Mouse (Mus musculus): ENCODE data around the gene 4930595D18Rik. TPM values are rescaled to one million over a fixed set of nuclear protein-coding genes. Genes with fewer than 3 reads are reported as not detected.
A peak's percentile ranks its signal among the peaks of the same experiment; 100 is the strongest.

4930595D18Rik gene
- polyA plus RNA-seq, 1 experiment: not detected

DNA sequence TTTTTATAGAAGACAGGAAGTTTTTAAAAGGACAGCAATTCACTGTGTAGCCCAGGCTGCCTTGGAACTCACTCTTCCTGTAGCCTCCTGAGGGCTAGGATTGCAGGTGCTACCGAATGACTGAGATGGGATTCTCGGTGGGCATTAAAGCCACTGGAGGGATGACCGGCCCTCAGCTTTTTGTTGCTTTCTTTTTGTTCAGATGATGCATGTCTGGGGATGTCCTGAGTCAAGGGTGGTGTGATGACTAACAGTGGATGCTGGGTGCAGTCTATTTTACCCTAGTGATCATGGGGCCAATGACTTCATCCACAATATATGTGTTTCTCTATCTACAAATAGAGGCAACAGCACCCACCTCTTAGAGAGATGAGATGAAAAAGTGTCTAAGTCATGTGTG lies 2.7 kb upstream of the 4930595D18Rik start:
- TF ChIP-seq POLR2A (IDR thresholded peaks at IDR 0.05; ENCODE audit: borderline replicate concordance, control insufficient read depth, low read depth, low read length): no peak
- TF ChIP-seq CTCF (IDR thresholded peaks at IDR 0.05; ENCODE audit: control insufficient read depth, insufficient read depth, low read length): no peak
- 92% methylated on average over 3 of the region's 3 CpGs for WGBS
- no peak overlapping the region for H3K27ac ChIP-seq (ENCODE audit: control insufficient read depth, insufficient read depth, low read depth, low read length, poor library complexity)
- peaks cover 4% of the 10 kb centered on the region for H3K4me1 ChIP-seq (ENCODE audit: control insufficient read depth, insufficient read depth, low read length)
- no peak overlapping the region for H3K4me3 ChIP-seq (replicated peaks; ENCODE audit: control insufficient read depth, low read depth, low read length)

DNA sequence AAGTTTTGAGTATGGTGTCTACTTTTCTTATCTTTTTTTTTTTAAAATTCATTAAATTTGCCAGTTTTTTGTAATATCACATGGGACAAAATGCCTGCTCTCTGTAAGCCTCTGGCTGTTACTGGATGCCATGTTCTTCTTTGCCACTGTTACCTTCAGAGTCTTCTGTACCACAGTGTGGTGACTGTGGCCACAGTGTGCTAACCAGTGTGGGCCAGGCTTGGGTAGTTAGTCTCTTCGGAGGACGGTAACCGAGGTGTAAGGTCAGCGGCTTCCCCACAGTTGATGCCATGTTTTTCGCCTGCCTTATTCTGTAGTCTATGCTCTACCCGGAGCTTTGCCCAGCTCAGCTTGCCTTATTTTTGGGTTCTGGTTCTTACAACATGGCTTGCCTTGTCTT lies 1.9 kb downstream of the 4930595D18Rik start:
- 70% methylated on average over 6 of the region's 6 CpGs for WGBS

DNA sequence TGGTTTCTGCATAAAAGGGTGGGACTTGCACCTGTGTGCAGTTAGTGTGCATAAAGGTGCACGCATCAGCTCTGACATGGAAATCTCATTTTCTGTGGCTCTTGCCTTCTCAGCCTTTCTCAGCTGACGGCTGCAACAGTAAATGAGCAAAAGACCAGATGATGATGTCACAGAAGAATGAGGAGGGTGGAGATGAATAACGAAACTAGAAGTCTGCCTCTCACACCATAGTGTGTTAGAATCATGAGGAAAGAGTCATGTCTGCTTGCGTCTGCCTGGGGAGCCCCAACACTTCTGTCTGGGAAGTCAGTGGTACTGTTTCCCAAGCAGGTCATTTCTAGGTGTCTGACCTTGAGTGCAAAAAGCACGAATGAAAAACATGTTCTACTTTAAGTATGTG lies 2.4 kb downstream of the 4930595D18Rik start:
- TF ChIP-seq CTCF (IDR thresholded peaks at IDR 0.05; ENCODE audit: control insufficient read depth, insufficient read depth, low read length): no peak
- TF ChIP-seq POLR2A (IDR thresholded peaks at IDR 0.05; ENCODE audit: borderline replicate concordance, control insufficient read depth, low read depth, low read length): no peak
- 58% methylated on average over 5 of the region's 5 CpGs for WGBS
- H3K4me1 ChIP-seq (ENCODE audit: control insufficient read depth, insufficient read depth, low read length): peaks cover 4% of the 10 kb centered on the region

More for the DNA sequence above, 1.9 kb downstream of the 4930595D18Rik start:
- Histone ChIP-seq H3K27ac (ENCODE audit: control insufficient read depth, insufficient read depth, low read depth, low read length, poor library complexity) (no peak overlapping the region), H3K4me1 (ENCODE audit: control insufficient read depth, insufficient read depth, low read length) (peaks cover 4% of the 10 kb centered on the region), H3K4me3 (replicated peaks; ENCODE audit: control insufficient read depth, low read depth, low read length) (no peak overlapping the region)
- no peak for TF ChIP-seq CTCF (IDR thresholded peaks at IDR 0.05; ENCODE audit: control insufficient read depth, insufficient read depth, low read length)
- TF ChIP-seq POLR2A (IDR thresholded peaks at IDR 0.05; ENCODE audit: borderline replicate concordance, control insufficient read depth, low read depth, low read length): no peak

DNA sequence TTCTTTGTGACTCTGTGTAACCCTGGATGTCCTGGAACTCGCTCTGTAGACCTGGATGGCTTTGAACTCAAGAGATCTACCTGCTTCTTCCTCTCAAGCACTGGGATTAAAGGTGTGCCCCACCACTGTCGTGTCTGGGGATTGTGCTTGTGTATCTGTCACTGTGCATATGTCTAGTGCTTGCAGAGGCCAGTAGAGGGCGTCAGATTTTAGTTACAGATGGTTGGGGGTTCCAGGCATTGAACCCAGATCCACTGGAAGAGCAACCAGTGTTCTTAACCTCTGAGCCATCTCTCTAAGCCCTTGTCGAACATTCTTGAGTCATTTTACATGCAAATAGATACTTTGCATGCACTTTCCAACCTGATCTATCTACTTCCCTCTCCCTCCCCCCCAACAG lies 5.5 kb downstream of the 4930595D18Rik start:
- 79% methylated on average over 4 of the region's 4 CpGs for WGBS
- Histone ChIP-seq H3K27ac (ENCODE audit: control insufficient read depth, insufficient read depth, low read depth, low read length, poor library complexity) (no peak overlapping the region), H3K4me3 (replicated peaks; ENCODE audit: control insufficient read depth, low read depth, low read length) (no peak overlapping the region), H3K4me1 (ENCODE audit: control insufficient read depth, insufficient read depth, low read length) (peaks cover 2% of the 10 kb centered on the region; the same call in 1 of the 2 replicates)
- no peak for TF ChIP-seq CTCF (IDR thresholded peaks at IDR 0.05; ENCODE audit: control insufficient read depth, insufficient read depth, low read length)
- TF ChIP-seq POLR2A (IDR thresholded peaks at IDR 0.05; ENCODE audit: borderline replicate concordance, control insufficient read depth, low read depth, low read length): no peak

More for the DNA sequence above, 2.4 kb downstream of the 4930595D18Rik start:
- no peak overlapping the region for H3K4me3 ChIP-seq (replicated peaks; ENCODE audit: control insufficient read depth, low read depth, low read length)
- H3K27ac ChIP-seq (ENCODE audit: control insufficient read depth, insufficient read depth, low read depth, low read length, poor library complexity): no peak overlapping the region

DNA sequence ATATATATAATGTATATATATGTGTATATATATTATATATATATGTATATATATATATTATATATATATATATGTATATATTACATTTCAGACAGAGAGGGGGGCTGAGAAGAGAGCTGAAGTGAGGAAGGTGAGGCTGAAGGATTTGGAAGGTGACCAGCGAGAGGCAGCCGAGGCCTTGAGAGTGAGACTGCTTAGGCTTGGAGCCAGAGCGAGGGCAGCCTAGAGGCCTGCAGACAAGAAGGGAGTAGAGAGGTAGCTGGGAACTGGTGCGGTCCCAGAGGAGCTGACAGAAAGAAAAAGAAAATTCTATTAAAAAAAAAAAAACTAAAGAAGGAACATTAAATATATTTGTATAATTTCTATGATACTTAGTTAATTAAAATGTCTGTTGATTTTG lies 15.4 kb downstream of the 4930595D18Rik start:
- Histone ChIP-seq H3K4me1 (ENCODE audit: control insufficient read depth, insufficient read depth, low read length) (peaks cover 2% of the 10 kb centered on the region), H3K27ac (ENCODE audit: control insufficient read depth, insufficient read depth, low read depth, low read length, poor library complexity) (no peak overlapping the region), H3K4me3 (replicated peaks; ENCODE audit: control insufficient read depth, low read depth, low read length) (no peak overlapping the region)
- WGBS: 82% methylated on average over 4 of the region's 4 CpGs
- TF ChIP-seq CTCF (IDR thresholded peaks at IDR 0.05; ENCODE audit: control insufficient read depth, insufficient read depth, low read length) (no peak), POLR2A (IDR thresholded peaks at IDR 0.05; ENCODE audit: borderline replicate concordance, control insufficient read depth, low read depth, low read length) (no peak)

DNA sequence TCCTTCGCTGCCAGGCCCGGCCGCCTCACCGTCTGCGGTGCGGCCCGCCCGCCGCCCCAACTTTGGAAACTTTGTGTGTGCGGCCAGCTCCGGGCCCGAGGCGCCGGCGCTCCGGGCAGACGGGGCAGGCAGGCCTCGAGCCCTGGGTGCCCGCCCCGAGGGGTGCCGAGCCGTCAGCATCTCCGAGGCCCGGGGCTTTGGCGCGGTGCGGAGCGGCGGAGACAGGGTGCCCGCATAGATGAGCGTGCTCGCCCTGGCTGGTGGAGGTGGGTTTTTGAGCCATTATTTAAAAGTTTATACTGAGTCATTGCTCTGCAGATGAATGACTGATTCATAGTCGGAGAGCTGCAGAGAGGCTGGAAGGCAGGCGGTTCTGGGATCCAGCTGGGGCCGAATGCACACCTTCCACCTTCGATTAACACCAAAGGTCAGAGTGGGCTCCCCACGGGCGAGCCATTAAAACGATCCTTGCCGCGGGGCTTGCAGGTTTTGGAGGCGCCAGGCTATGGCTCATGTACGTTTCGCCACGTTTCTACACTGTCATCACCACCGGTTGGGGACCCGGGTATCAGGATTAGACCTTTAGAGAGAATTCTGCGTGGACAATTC lies 17.5 kb downstream of the 4930595D18Rik start:
- Histone ChIP-seq H3K27ac (ENCODE audit: control insufficient read depth, insufficient read depth, low read depth, low read length, poor library complexity) (peak overlapping the region; percentile 87), H3K4me3 (replicated peaks; ENCODE audit: control insufficient read depth, low read depth, low read length) (peak overlapping the region; percentile 68), H3K4me1 (ENCODE audit: control insufficient read depth, insufficient read depth, low read length) (peaks cover 9% of the 10 kb centered on the region)
- WGBS: under 1% methylated on average over 48 of the region's 48 CpGs
- TF ChIP-seq CTCF (IDR thresholded peaks at IDR 0.05; ENCODE audit: control insufficient read depth, insufficient read depth, low read length) (no peak), POLR2A (IDR thresholded peaks at IDR 0.05; ENCODE audit: borderline replicate concordance, control insufficient read depth, low read depth, low read length) (no peak)

DNA sequence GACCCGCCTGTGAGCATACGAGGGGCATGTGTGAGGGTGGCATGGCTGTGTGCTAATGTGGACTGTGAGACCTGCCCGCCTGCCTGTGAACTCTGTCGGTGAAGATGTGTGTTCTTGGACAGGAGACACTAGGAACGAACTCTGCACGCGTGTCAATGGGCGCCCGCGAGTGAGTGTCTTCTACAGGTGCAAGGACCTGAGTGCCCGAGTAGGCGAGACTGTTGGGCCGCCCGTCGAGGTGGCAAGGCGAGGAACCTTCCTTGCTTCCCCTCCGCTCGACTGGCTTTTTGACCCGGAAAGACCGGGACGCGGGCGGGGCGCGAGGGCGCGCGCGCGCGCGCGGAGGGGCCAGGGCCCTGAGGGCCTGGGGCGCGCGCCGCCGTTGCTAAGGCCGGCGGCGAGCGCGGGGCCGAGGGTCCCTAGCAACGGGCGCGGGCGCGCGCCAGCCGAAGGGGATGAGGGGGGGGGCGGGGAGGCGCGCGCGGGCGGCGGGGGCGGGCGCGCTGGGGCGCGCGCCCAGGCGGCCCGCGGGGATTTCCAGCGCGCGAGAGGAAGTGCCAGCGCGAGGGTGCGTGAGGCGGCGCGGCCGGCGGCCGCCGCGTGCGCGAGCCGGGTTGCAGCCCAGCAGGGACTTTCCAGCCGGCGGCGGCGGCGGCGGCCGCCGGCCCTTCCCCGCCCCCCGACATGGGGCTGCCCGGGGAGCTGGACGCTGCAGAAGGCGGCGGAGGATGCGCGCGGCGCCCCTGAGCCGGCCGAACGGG lies 18.3 kb downstream of the 4930595D18Rik start, which contains the start of gene Traf3:
Gene Traf3, plus strand, starts transcription at position 540 of the 761 bp plus-strand sequence.
- H3K27ac ChIP-seq (ENCODE audit: control insufficient read depth, insufficient read depth, low read depth, low read length, poor library complexity): peak within 1 kb of the TSS; percentile 97
- WGBS: 5% methylated on average over 84 of the region's 105 CpGs
- H3K4me3 ChIP-seq (replicated peaks; ENCODE audit: control insufficient read depth, low read depth, low read length): peak within 1 kb of the TSS; percentile 68
- H3K4me1 ChIP-seq (ENCODE audit: control insufficient read depth, insufficient read depth, low read length): peaks cover 9% of the 10 kb centered on the region
- peak; percentile 77; the same call in 1 of the 2 replicates for TF ChIP-seq POLR2A (IDR thresholded peaks at IDR 0.05; ENCODE audit: borderline replicate concordance, control insufficient read depth, low read depth, low read length)
- 0 out of 2 replicates have a peak, but pooled peaks have one; percentile 0 for TF ChIP-seq CTCF (IDR thresholded peaks at IDR 0.05; ENCODE audit: control insufficient read depth, insufficient read depth, low read length)

DNA sequence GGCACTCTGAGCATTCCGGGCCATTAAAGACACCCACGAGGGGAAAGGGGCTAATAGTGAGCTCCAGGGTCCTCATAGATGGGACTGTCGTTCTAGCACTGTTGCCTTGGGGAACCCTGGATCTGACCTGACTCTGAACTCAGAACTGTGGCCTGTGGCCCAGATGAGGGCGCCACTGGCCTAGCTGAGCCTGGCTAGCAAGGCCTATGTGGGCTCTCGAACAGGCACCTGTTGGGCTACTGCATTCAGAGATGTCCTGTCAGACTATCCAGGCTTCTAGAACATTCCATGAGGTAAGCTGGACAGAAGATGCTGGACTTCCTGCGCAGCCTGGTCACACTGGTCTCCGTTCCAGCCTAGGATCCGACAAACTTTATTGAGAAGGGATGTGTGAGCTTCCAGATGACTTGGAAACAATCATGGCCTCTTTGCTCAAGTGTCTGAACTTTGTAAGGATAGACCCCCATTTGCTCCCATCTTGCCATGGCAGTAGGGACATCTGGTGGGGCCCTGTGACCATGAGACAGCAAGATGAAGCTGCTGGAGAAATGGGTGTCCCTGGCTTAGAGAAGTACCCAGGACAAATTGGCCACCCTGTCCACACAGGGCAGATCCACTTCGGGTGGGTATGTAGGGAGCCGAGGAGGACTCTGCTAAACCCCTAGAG lies 19.0 kb downstream of the 4930595D18Rik start:
- TF ChIP-seq POLR2A (IDR thresholded peaks at IDR 0.05; ENCODE audit: borderline replicate concordance, control insufficient read depth, low read depth, low read length): no peak
- TF ChIP-seq CTCF (IDR thresholded peaks at IDR 0.05; ENCODE audit: control insufficient read depth, insufficient read depth, low read length): peak; percentile 75
- H3K4me1 ChIP-seq (ENCODE audit: control insufficient read depth, insufficient read depth, low read length): peaks cover 11% of the 10 kb centered on the region
- peak overlapping the region; percentile 67 for H3K4me3 ChIP-seq (replicated peaks; ENCODE audit: control insufficient read depth, low read depth, low read length)
- H3K27ac ChIP-seq (ENCODE audit: control insufficient read depth, insufficient read depth, low read depth, low read length, poor library complexity): peak overlapping the region; percentile 97
- WGBS: 46% methylated on average over 10 of the region's 10 CpGs

Data from bone marrow, adult 2 months (tissue).